Mouse (Mus musculus) gastrocnemius, adult 18-20 months (tissue): Measurements from ENCODE around the gene Fcnb. TPM values are rescaled to one million over a fixed set of nuclear protein-coding genes. Genes with fewer than 3 reads are reported as not detected.

Source experiments
- DNase-seq: peaks from one replicate; pipeline ENCODE4 v3.0.0; 2021; ENCODE audit warnings: low spot score
- long read RNA-seq, 2 experiments: library from polyadenylated mRNA; stranded (forward); transcript quantifications; one replicate each; pipeline ENCODE4 v2.0.0; 2021
- total RNA-seq, 2 experiments: library from RNA; stranded (reverse); gene quantifications; 2 replicates each; pipeline ENCODE4 v1.2.3; 2021

Fcnb gene
- not detected for total RNA-seq
- long read RNA-seq, experiment 1, result 0 reads
- long read RNA-seq, experiment 2, result 0 reads

- DNase-seq, result no peak
Measured at GRCm38 (mm10) chr2:28084768-28085167, at the start of gene Fcnb. Gene Fcnb (minus strand): TSS chr2:28084885.

- no peak for DNase-seq
Measured at GRCm38 (mm10) chr2:28133833-28134232, 49.1 kb upstream of the Fcnb start.

DNA sequence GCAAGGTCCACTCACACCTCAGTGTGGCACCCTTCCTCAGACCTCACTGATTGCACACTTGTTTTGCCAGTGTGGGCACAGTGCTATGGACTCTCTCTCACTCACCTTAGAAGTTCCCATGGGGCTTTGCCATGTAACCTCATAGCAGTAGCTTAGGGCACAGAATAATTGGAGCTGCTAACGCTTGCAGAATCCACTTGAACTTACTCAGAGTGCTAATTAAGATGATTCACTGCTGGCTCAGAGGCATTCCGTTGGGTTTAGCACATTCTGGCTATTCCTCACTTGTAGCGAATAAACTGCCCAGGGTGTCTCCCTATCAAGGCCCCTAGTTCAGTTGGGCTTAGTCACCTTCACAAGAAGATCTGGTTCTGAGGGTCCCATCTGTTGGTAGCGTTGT is 47.4 kb upstream of the Fcnb start:
- no peak for DNase-seq

- no peak for DNase-seq
Measured at GRCm38 (mm10) chr2:28126763-28127438, 42.2 kb upstream of the Fcnb start.

GRCm38 (mm10) chr2:28123910-28124309 is 39.2 kb upstream of the Fcnb start:
- no peak for DNase-seq

- no peak for DNase-seq
Measured at GRCm38 (mm10) chr2:28121309-28121708, 36.6 kb upstream of the Fcnb start.

- no peak for DNase-seq
Measured at GRCm38 (mm10) chr2:28120342-28120741, 35.7 kb upstream of the Fcnb start.

DNA sequence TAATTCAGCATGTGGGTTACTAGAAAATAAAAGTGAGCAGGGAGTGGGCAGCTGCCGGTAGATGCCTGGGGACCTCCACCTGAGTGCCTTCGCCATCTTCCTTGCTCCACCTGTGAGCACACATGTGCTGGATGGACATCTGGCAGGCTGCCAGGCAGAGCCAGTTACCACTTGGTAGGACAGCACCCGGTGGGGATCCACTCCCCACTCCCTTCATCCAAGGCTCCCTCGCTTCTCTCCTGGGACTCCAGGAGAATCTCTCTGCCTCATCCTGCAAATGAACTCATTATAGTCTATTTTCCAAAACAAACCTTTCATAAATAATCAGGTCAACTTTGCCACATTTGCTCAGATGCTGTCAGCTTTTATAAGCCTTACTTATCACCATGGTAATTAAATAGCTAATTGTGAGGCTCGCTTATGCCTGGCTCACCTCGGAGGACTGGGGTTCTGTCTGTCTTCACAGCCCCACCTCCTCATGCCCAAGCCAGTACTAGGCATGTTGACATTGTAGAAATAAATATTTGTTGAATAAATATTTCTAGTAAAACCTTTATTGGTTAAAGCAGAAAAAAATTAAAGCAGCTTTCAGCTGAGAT is 33.9 kb upstream of the Fcnb start:
- no peak for DNase-seq

DNA sequence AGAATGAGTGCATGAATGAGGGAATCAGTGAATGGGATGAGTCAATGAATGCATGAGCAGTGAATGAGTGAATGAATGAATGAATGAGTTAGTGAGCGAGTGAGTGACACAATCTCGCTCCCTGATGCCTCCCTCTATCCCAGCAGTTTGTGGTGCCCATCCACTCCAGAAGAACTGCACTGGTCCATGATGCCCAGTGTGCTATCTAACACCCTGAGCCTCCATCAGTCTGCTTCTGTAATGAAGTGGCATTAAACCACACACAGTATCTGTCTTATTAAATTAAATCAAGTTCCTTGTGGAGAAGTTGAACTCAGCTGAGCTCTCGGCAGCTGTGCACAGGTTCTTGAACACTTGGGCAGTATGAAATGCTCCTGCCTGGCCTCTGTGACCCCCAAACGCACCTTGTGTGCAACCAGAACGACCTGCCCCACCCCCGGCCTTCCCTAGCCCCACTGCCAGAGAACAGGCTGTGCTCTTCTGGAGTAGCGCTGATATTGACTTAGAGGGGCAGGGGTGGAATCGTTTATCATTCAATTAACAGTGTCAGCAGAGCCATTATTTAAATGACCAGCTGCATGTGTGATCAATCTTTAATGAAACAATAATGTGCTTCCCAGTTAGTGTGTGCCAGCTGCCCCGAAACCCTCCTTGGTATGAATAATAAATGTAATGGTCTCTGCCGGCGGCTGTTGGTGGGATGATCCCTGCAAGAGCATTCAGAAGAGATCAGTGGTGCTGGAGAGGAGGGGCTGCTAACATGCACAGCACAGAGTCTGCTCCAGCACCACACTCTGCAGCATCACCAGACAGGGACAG is 33.0 kb upstream of the Fcnb start:
- DNase-seq, result no peak

DNA sequence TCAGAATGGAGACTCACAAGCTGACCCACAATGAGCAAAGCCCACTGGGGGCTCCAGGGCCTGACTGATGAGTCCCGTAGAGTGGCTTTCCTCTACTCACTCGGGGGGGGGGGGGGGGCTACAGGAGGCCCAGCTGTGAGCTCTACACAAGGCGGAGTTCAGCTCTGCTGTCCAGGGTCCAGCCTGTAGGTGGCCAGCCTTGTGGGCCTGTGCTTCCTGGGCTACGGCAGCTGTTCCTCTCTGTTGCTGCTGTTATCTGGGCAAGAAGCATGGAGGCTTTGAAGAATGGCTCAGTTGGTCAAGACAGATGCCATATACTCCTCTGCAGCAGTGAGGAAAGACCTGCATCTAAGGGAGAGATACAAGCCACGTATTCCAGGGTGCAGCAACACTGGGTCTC is 24.1 kb upstream of the Fcnb start:
- no peak for DNase-seq

DNA sequence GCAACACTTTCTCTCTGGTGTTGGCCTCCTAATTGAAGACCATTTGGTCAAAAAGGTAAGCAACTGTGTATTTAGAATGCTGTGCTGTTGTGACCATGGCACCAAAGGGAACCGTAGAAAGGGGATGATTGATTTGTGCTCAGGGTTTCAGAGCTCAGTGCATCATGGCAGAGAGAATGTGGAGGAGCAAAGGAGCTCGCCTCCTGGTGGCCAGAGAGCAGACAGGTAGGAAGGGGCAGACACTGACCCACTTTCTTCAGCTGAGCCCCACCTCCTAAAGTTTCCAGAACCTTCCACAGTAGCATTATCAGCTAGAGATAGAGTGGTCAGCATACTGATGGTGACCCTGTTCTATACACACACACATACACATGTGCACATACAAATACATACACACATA is 21.3 kb upstream of the Fcnb start:
- no peak for DNase-seq

- DNase-seq, result no peak
Measured at GRCm38 (mm10) chr2:28103653-28104052, 19.0 kb upstream of the Fcnb start.

DNA sequence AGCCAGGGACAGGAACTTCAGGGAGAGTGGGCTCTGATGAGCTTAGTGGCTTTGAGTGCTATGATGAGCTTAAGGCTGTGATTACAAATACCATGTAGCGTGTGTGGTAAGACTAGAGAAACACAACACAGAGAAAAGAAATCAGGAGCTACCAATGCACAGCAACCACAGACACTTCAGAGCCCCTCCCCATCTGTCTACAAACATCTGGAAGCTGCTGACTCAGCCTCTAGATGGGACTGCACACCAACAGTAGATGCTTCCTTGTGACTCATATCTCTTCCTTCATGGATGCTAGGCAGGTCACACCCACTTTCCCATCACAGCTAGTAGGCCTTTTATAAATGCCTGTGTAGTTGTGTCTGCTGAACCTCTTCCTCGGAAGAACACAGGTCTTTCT is 17.2 kb upstream of the Fcnb start:
- no peak for DNase-seq

- no peak for DNase-seq
Measured at GRCm38 (mm10) chr2:28100796-28101483, 16.3 kb upstream of the Fcnb start.

DNA sequence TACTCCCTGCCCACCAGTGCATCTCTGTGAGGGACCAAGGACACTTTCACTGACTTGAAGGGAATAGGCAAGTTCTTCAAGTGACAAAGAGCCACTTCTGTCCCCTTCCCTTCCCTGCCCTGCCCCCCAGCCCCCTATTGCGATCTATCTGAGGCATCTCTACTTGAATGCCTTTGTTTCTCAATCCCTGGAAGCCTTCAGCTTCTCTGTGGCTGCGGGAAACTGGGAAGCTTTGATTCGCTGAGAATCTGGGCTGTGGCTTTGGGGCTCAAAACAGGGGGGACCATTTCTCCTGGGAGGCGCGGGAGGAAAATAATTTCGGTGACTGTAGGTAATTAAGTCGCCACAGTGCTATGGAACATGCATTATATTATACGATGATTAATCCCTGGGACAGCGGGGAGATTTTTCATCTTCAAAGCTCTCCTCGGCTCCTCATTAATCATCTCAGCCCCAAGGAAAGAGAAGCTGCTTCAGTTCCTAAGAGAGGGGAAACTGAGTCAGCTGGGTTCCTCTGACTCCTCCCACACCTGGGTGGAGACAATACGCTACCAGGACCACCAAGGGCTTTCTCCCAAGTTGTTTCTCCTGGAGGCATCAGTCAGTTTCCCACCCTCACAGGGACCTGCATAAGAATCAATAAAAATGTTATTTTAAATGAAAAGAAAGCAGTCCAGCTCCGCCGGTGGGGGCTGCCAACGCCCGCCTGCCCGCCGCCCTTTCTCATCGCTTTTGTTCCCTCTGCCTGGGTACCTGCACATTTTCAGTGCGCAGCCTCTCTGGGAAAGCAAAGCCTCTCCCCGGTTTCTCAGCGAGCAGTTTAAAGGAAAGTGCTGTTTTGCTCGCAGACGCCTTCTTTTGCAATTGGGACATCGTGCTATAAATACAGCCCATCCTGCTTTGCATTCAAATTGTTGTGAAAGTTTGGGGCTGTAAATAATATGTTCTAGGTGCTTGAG is 14.1 kb upstream of the Fcnb start:
- DNase-seq, result no peak

GRCm38 (mm10) chr2:28096751-28097309 is 12.1 kb upstream of the Fcnb start:
- DNase-seq, result no peak

GRCm38 (mm10) chr2:28092099-28092498 is 7.4 kb upstream of the Fcnb start:
- no peak for DNase-seq

- no peak for DNase-seq
Measured at GRCm38 (mm10) chr2:28091042-28091441, 6.4 kb upstream of the Fcnb start.

DNA sequence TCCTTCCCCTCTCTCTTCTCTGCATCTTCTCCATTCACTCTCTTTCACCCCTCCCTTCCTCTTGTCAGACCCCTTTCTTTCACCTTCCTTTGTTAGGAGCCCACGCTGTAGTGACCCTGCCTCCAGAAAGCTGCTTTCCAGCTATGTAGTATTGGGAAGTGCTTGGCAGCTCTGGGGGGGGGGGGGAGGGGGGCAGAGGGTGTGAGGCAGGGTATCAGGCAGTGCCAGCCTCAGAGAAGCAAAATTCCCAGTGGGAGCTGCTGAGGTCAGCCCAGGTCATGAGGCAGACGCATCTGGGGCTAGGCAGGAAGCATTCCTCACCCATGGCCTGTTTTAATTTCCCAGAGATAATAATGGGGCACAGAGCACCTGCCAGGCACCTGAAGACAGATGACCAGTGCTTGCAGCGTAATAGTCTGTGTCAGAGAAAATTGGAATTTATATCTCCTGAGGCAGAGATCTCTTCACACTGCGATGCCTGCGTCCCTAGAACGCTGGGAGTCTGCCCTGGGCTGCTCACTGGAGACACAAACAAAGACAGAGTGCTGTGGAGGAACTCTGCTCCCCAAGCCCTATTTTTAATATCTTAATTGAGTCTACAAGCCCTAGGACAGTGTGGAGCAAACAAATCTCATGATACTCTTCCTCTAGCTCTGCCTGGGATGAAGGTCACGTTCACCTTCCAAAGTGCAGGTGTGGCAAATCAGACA is 5.8 kb upstream of the Fcnb start:
- DNase-seq, result no peak

DNA sequence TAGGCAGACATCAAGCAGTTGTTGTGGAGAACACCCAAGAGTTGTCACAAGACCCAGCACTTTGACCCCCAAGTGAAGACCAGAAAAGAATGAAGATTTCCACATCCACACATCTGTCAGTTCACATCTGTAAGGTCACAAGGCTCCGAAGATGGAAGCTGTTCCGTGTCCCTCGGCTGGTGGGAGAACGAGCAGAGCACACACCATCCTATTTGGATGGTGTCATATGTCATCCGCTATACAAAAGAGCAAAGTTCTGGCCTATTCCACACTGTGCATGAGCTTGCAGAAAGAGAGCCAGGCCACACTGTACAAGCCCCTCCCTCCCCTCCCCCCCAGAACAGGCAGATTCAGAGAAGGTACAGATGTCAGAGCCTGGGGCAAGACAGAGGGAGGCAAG is 4.4 kb upstream of the Fcnb start:
- no peak for DNase-seq
